Mouse (Mus musculus) olfactory bulb, adult 2 months (tissue): ENCODE measurements at regions not wholly inside any gene's neighbourhood (a gene's known extent, or its start where the extent isn't known, plus 50 kb on each side); places are given as distances from the start of the nearest gene placed in this dataset.
A peak's percentile ranks its signal among the peaks of the same experiment; 100 is the strongest.

Experiments used
- H3K27ac ChIP-seq: fragments of 200-500 bp; 2 replicates; pipeline ENCODE4 v1.5.1; 2012; ENCODE audit warnings: low read depth, low read length; ENCODE audit not compliant: insufficient read depth
- H3K4me1 ChIP-seq: fragments of 200-500 bp; 2 replicates; pipeline ENCODE4 v1.6.1; 2012; ENCODE audit warnings: low read length; ENCODE audit not compliant: control insufficient read depth, insufficient read depth
- H3K4me3 ChIP-seq: fragments of 200-500 bp; 2 replicates; pipeline ENCODE4 v1.5.1; 2012; ENCODE audit warnings: mild to moderate bottlenecking, low read depth, low read length, moderate library complexity; ENCODE audit not compliant: insufficient read depth
- CTCF ChIP-seq: fragments of 200-500 bp; IDR thresholded peaks from 2 replicates; pipeline ENCODE4 v1.5.1; 2012; ENCODE audit warnings: low read depth, mild to moderate bottlenecking, low read length, moderate library complexity; ENCODE audit not compliant: insufficient read depth
- POLR2A ChIP-seq: fragments of 200-500 bp; IDR thresholded peaks from 2 replicates; pipeline ENCODE4 v1.6.1; 2012; ENCODE audit warnings: mild to moderate bottlenecking, low read depth, low read length, moderate library complexity; ENCODE audit not compliant: insufficient read depth
- WGBS: fragments of 180-500 bp; shearing (Covaris S2); methylation state at CpG from one replicate; pipeline ENCODE4 v1.1.7; 2018; 5-methylcytosine and 5-hydroxymethylcytosine counted together

- no peak for TF ChIP-seq POLR2A
- Histone ChIP-seq H3K27ac (no peak overlapping the region), H3K4me3 (no peak overlapping the region), H3K4me1 (peaks cover 20% of the 10 kb centered on the region)
- whole genome bisulfite sequencing: 90% methylated on average over 2 of the region's 2 CpGs
Observed at GRCm38 (mm10) chr17:9754884-9755405, 85.4 kb upstream of the Pabpc6 start.

GRCm38 (mm10) chr17:9752848-9753247 lies 83.3 kb upstream of the Pabpc6 start:
- no peak for TF ChIP-seq POLR2A
- no peak for TF ChIP-seq CTCF
- 87% methylated on average over 4 of the region's 4 CpGs for WGBS

GRCm38 (mm10) chr17:9751348-9752170 lies 82.0 kb upstream of the Pabpc6 start:
- Histone ChIP-seq H3K4me1 (peaks cover 10% of the 10 kb centered on the region), H3K4me3 (no peak overlapping the region), H3K27ac (peak overlapping the region; percentile 33)
- TF ChIP-seq POLR2A: no peak
- no peak for TF ChIP-seq CTCF
- 44% methylated on average over 13 of the region's 13 CpGs for WGBS

More at GRCm38 (mm10) chr17:9752848-9753247, 83.3 kb upstream of the Pabpc6 start:
- H3K27ac ChIP-seq: no peak overlapping the region
- peaks cover 15% of the 10 kb centered on the region for H3K4me1 ChIP-seq
- no peak overlapping the region for H3K4me3 ChIP-seq

DNA sequence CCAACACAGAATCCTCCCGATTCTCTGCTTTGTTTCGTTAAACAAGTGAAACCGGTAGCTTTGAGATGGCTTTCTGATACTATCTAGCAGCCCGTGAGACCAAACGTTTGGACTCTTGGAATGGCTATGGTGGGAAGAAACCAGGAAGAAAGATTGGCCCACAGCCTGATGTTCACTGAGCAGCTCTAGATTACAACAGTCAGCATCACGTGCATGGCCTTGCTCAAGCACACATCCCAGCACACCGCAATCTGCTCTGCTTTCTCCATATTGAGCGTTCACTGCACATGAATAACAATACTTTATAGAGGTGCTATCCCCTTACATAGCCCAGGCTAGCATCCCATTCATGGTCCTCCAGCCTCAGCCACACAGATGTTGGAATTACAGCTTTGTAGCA lies 80.5 kb upstream of the Pabpc6 start:
- TF ChIP-seq POLR2A: no peak
- no peak for TF ChIP-seq CTCF
- Histone ChIP-seq H3K27ac (no peak overlapping the region), H3K4me3 (no peak overlapping the region), H3K4me1 (peaks cover 8% of the 10 kb centered on the region)
- WGBS: 93% methylated on average over 8 of the region's 8 CpGs

- TF ChIP-seq POLR2A (no peak), CTCF (no peak)
- Histone ChIP-seq H3K27ac (no peak overlapping the region), H3K4me1 (peaks cover 8% of the 10 kb centered on the region), H3K4me3 (no peak overlapping the region)
- 99% methylated on average over 3 of the region's 3 CpGs for WGBS
Observed at GRCm38 (mm10) chr17:9749301-9749700, 79.8 kb upstream of the Pabpc6 start.

DNA sequence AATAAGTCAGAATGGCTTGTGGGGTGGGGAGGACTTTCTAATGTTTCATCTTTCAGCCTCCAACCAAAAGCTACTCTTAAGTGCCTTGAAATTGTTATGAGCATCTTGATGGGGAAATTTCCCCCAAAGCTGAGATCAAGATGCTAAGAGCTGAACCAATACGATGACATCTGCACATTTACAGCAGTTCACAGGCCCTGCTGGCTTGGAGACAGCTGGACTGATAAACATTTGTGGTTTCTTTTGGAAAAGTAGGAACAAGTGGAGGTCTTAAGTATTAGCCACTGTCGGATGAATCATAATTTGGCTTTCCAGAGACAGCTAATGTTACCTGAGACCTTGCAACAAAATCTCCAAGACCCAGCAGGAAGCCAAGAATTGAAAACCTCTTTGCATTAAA lies 78.4 kb upstream of the Pabpc6 start:
- Histone ChIP-seq H3K27ac (no peak overlapping the region), H3K4me1 (peaks cover 8% of the 10 kb centered on the region), H3K4me3 (no peak overlapping the region)
- 91% methylated on average over 2 of the region's 2 CpGs for WGBS
- no peak for TF ChIP-seq CTCF
- TF ChIP-seq POLR2A: no peak

- Histone ChIP-seq H3K4me1 (no peaks in the 10 kb centered on the region), H3K27ac (no peak overlapping the region), H3K4me3 (no peak overlapping the region)
- whole genome bisulfite sequencing: 95% methylated on average over 5 of the region's 5 CpGs
- TF ChIP-seq POLR2A: no peak
- TF ChIP-seq CTCF: no peak
Observed at GRCm38 (mm10) chr17:9743342-9743741, 73.8 kb upstream of the Pabpc6 start.

GRCm38 (mm10) chr17:9741321-9741720 lies 71.8 kb upstream of the Pabpc6 start:
- Histone ChIP-seq H3K27ac (no peak overlapping the region), H3K4me3 (no peak overlapping the region), H3K4me1 (no peaks in the 10 kb centered on the region)
- no peak for TF ChIP-seq CTCF
- TF ChIP-seq POLR2A: no peak
- WGBS: 68% methylated on average over 5 of the region's 5 CpGs

- WGBS: 94% methylated on average over 3 of the region's 3 CpGs
Observed at GRCm38 (mm10) chr17:9729020-9729419, 59.5 kb upstream of the Pabpc6 start.

More at GRCm38 (mm10) chr17:9729020-9729419, 59.5 kb upstream of the Pabpc6 start:
- Histone ChIP-seq H3K27ac (no peak overlapping the region), H3K4me3 (no peak overlapping the region), H3K4me1 (peaks cover 4% of the 10 kb centered on the region)
- TF ChIP-seq CTCF (no peak), POLR2A (no peak)
